Mouse (Mus musculus): ENCODE data around the gene Bcl2l1.
A peak's percentile ranks its signal among the peaks of the same experiment; 100 is the strongest.

DNA sequence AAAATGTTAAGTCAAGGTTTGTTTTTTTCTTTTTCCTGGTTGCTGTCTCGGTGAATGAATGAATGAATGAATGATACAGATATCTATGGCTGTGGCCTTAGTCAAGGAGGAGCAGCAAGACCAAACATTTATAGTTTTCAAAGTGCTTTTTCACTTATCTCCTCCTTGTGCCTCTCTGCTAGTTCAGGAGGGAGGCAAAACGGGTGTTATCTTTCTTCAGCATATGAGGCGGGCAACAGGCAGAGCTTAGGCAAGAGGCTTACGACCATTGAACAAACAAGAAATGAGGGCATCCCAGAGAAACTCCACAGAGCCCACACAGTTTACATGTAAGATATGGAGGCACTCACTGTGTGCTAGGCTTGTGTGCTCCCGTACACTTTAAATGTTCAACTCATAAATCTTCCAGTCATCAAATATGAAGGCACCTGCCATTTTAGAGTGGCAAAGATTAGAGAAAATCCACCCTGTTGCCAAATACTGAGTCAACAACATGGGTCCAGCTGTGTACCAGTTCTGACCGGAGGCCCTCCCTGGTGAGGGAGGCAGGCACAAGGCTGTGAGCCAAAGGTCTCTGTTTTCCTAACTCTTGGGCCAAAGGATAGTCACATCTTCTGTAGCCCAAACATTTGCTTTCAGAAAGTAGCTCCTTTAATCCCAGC is 17.2 kb downstream of the Bcl2l1 start:
- TF ChIP-seq GATA1 (IDR thresholded peaks at IDR 0.05; ENCODE audit: low read length) (peak; percentile 93), TAL1 (IDR thresholded peaks at IDR 0.05; ENCODE audit: low read length) (peak; percentile 89)

Data from erythroblast, embryonic 14.5 days (primary cell).